Mouse (Mus musculus) spleen, adult 2 months (tissue): ENCODE data around the gene Zfp473.

Source experiments
- CTCF ChIP-seq: fragments of 200-500 bp; IDR thresholded peaks from 2 replicates; pipeline ENCODE4 v1.5.1; 2011; ENCODE audit warnings: mild to moderate bottlenecking, inconsistent platforms; ENCODE audit not compliant: insufficient read depth, insufficient read length, insufficient replicate concordance; ENCODE audit errors: extremely low read depth
- POLR2A ChIP-seq: fragments of 200-500 bp; IDR thresholded peaks from 2 replicates; pipeline ENCODE4 v1.6.1; 2011; ENCODE audit warnings: low read depth, low read length, inconsistent platforms

DNA sequence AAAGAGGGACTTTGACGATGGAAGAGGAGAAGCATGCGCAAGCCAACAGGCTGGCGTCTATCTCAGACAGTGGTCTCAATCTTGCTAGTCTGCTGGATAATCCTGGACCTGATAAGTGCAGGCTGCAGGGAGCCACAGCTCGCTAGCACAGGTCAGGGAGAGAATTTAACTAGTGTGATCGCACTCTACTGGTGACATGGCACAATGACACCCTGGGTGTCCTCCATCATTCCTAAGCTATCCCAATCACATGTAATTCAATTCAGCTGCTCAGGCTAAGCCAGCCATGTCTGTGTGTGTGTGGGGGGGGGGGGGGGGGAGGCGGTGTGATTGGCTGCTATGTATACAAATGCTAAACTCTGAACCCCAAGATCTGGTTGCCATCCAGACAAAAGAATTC is 48.9 kb downstream of the Zfp473 start:
- peak; percentile 16; the same call in 1 of the 2 replicates for TF ChIP-seq CTCF
- no peak for TF ChIP-seq POLR2A
